Mouse (Mus musculus) layer of hippocampus, adult 8-10 months (tissue): ENCODE measurements at regions not wholly inside any gene's neighbourhood (a gene's known extent, or its start where the extent isn't known, plus 50 kb on each side); places are given as distances from the start of the nearest gene placed in this dataset.

Experiments used
- DNase-seq, 2 experiments: peaks; one replicate each; pipeline ENCODE4 v3.0.0; 2022; ENCODE audit warnings: low spot score in 2 of 2

- DNase-seq = no peak
Measured at GRCm38 (mm10) chr4:72688842-72689241, 163.6 kb downstream of the Aldoart1 start.

GRCm38 (mm10) chr4:72674006-72674405 lies 178.4 kb downstream of the Aldoart1 start:
- no peak for DNase-seq

GRCm38 (mm10) chr4:72671652-72672411 lies 180.6 kb downstream of the Aldoart1 start:
- DNase-seq = no peak

DNA sequence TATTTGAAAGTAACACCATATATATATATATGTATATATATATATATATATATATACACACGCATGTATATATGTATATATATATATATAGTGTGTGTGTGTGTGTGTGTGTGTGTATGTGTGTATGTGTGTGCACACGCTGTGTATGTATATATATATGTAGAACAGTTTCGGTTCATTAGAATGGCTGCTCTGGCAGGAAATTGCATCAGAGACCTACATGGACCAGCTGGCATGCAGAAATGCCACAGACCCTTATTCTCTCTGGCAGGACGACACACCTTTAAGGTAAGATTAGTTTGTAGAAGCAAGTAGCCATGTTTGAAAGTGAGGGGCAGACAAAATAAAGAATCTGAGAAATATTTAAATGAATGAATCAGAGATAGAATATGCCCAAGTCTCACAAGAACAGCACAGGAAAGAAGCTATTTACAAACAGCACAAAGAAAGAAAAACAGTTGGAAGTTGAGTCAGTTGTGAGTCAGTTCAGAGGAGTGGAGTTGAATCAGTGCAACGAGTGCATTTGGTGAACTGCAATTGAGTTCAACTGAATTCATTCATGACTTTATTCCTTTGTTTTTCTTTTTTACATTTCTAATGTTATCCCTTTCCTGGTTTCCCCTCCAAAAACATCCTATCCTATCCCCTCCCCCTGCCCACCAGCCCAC lies 182.5 kb downstream of the Aldoart1 start:
- DNase-seq = no peak

DNA sequence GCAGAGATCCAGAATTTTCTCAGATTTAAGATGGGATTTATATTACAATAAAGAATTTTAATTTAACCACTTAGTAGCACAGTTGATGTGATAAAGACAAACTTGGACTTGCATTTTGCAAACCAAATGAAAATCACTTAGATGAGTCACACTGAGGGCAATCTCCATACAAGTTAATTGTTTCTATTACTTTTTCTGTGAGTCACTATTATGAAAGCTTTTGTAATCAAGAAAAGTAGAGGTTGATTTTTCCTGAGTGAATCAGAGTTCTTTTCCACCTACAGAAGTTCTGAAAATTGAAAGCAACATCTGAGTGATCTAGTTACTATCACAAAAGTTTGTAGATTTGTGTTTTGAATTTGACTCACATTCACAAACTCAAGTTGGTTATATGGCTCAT lies 188.1 kb downstream of the Aldoart1 start:
- DNase-seq = no peak

DNA sequence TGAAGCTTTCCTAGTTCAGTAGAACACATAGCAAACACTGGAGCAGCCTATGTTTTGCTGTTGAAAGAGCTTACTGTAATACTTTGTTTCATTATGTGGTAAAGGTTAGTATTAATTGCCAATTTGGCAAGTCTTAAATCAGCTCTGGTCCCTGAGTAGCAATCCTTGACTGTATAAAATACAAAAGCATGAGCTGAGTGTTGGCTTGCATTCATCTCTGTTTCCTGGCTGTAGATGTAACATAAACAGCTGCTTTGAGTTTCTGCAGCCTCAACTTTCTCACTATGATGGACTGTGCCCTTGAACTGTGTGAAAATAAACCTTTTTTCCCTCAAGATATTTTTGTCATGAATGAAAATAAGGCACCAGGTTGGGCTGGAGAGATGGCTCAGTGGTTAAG lies 190.0 kb downstream of the Aldoart1 start:
- DNase-seq = no peak

DNA sequence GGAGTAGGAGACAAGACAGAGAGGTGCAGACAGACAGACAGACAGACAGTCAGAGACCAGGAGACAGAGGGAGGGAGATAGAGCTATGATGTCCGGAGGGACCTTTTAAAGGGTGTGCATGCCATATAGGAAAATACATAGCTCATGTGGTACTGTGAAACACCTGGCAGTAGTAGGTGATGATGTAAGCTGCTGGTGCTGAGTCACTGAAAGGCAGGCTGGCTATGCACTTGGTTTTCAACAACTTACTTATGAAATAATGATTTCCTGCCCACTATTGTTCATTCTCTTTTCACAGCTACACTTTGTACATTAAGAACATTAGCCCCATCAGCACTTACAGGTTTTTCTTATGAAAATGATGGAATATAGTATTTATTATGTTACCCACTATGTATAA lies 196.2 kb downstream of the Aldoart1 start:
- DNase-seq = no peak

DNA sequence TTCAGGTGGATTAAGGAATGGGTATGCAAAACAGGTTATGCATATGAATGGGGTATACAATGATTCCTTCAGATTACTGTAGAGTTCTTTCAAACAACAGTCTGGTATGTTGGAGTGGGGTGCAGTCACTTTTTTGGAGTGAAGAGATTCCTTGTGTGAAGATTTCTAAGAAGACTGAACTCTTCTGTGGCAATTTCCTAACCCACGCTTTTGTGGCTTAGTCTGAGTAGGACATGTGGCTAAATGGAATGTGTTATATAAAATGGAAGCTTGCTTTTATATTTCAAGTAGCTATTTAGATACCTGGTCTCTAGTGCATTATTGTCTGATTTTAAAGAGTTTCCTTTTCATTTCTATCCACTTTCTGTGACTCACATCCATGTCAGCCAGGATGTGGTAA lies 205.3 kb downstream of the Aldoart1 start:
- no peak for DNase-seq

- DNase-seq = no peak
Measured at GRCm38 (mm10) chr4:72629416-72629815, 223.0 kb downstream of the Aldoart1 start.

- DNase-seq = no peak
Measured at GRCm38 (mm10) chr4:72627219-72627930, 225.1 kb downstream of the Aldoart1 start.

DNA sequence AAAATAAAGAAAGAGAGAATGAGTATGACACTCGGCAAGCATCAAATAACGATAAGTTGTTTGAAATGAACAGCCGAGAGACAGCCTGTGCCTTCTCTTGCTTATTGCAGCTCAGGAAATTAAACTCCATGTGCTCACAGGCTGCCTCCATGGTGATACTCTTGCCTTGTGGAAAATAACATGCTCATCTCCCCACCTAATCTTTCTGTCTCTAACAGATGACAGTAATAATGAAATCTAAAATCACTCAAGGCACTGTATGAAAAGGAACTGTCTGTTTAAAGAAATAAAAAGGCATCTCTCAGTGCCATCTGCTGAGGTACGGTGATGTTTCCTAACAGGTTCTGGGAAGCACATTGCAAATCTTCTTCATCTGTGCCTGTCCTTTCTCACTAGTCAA lies 247.3 kb downstream of the Aldoart1 start:
- peak; percentile 18 to 23 for DNase-seq

- DNase-seq = no peak
Measured at GRCm38 (mm10) chr4:72595494-72595893, 256.9 kb downstream of the Aldoart1 start.

- no peak for DNase-seq
Measured at GRCm38 (mm10) chr4:72592129-72592528, 260.3 kb downstream of the Aldoart1 start.

GRCm38 (mm10) chr4:72574946-72575345 lies 277.5 kb downstream of the Aldoart1 start:
- DNase-seq = no peak

GRCm38 (mm10) chr4:72571924-72572323 lies 280.5 kb downstream of the Aldoart1 start:
- DNase-seq = peak in 1 of 2 experiments; percentile 8

GRCm38 (mm10) chr4:72565186-72565585 lies 287.2 kb downstream of the Aldoart1 start:
- DNase-seq = no peak

GRCm38 (mm10) chr4:72562909-72563676 lies 289.3 kb downstream of the Aldoart1 start:
- peak in 1 of 2 experiments; percentile 8 for DNase-seq

- DNase-seq = no peak
Measured at GRCm38 (mm10) chr4:72554276-72554675, 298.2 kb downstream of the Aldoart1 start.

- DNase-seq = no peak
Measured at GRCm38 (mm10) chr4:72534563-72534962, 317.9 kb downstream of the Aldoart1 start.

DNA sequence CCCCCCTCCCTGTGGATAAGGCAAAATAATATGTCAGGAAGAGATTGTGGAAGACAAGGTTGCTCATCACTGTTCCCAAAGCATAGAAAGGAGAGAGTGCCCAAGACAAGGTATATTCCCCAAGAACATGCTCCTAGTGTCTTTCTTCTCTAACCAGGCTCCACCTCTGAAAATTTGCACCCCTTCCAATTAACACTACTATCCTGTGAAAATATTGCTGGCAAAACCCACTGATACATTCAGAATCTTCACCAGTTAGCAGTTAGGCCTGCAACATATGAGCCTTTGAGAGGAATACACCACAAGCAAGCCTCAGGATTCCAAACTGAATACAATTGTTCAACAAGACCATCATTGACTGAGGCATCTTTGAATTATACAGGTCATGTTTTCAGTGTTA lies 323.9 kb upstream of the Tle1 start:
- DNase-seq = no peak

DNA sequence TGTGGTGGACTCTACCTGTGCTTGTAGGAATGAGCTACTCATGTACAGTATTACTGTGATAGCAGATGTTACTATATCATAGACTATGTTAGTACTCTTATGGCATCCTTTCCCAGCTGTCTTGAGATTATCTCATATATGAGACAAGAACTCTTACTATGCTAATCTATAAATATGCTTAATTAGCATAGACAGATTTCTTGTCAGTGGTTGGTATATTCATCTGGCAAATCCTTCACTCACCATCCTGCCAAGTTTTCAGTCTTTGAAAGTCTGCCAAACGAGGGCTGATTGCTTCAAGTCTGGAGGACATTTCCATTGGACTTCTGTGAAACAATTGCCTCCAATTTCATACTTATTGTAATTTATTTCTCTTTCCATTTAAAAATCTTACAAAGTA lies 323.4 kb upstream of the Tle1 start:
- DNase-seq = peak; percentile 49 to 61

DNA sequence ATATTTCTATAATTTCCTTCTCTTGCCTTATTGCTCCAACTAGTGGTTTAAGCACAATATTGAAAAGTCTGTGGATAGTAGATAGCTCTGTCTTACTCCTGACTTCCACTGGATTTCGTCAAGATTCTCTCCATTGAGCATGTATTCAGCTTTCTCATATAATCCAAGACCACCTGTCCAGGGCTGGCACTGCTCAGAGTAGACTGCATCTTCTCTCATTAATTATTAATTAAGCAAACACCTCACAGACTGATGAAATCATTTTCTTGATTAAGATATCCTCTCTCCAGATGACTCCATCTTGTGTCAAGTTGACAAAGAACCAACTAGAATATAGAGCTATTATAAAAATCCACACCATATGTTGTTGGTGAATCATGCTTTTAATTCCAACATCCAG lies 310.5 kb upstream of the Tle1 start:
- no peak for DNase-seq
